Mouse (Mus musculus) A20 (cell line): ENCODE measurements around the gene Slc25a11.

Experiments used
- DNase-seq: peaks from one replicate; pipeline ENCODE4 v3.0.0-alpha.2; 2011; ENCODE audit warnings: low read depth, low spot score

Slc25a11 gene

GRCm38 (mm10) chr11:70668335-70668770 lies 21.1 kb upstream of the Slc25a11 start:
- no peak for DNase-seq

GRCm38 (mm10) chr11:70667271-70668150 lies 20.2 kb upstream of the Slc25a11 start:
- no peak for DNase-seq

- DNase-seq: no peak
Observed at GRCm38 (mm10) chr11:70666687-70667086, 19.4 kb upstream of the Slc25a11 start.

- DNase-seq: peak; percentile 15
Observed at GRCm38 (mm10) chr11:70664741-70665140, 17.5 kb upstream of the Slc25a11 start.

GRCm38 (mm10) chr11:70663957-70664356 lies 16.7 kb upstream of the Slc25a11 start:
- no peak for DNase-seq

- no peak for DNase-seq
Observed at GRCm38 (mm10) chr11:70663101-70663500, 15.8 kb upstream of the Slc25a11 start.

- no peak for DNase-seq
Observed at GRCm38 (mm10) chr11:70660571-70660970, 13.3 kb upstream of the Slc25a11 start.

- DNase-seq: no peak
Observed at GRCm38 (mm10) chr11:70658942-70659341, 11.7 kb upstream of the Slc25a11 start.

- DNase-seq: no peak
Observed at GRCm38 (mm10) chr11:70658521-70658920, 11.2 kb upstream of the Slc25a11 start.

- no peak for DNase-seq
Observed at GRCm38 (mm10) chr11:70657991-70658390, 10.7 kb upstream of the Slc25a11 start.

GRCm38 (mm10) chr11:70657573-70657972 lies 10.3 kb upstream of the Slc25a11 start:
- DNase-seq: peak; percentile 51

- DNase-seq: no peak
Observed at GRCm38 (mm10) chr11:70656964-70657363, 9.7 kb upstream of the Slc25a11 start, which contains the start of gene Eno3. Eno3 (plus strand) TSS chr11:70657202.

- DNase-seq: peak; percentile 75
Observed at GRCm38 (mm10) chr11:70656456-70656927, 9.2 kb upstream of the Slc25a11 start.

GRCm38 (mm10) chr11:70655571-70656455 lies 8.5 kb upstream of the Slc25a11 start:
- DNase-seq: peak; percentile 92

GRCm38 (mm10) chr11:70654923-70655570 lies 7.8 kb upstream of the Slc25a11 start:
- peak; percentile 92 for DNase-seq

GRCm38 (mm10) chr11:70654198-70654922 lies 7.1 kb upstream of the Slc25a11 start, which contains the start of gene Pfn1:
Pfn1 (minus strand) TSS chr11:70654644.
- peak; percentile 94 for DNase-seq

GRCm38 (mm10) chr11:70653345-70654197 lies 6.3 kb upstream of the Slc25a11 start:
- peak; percentile 89 for DNase-seq

GRCm38 (mm10) chr11:70652884-70653344 lies 5.6 kb upstream of the Slc25a11 start:
- DNase-seq: no peak

GRCm38 (mm10) chr11:70652029-70652883 lies 5.0 kb upstream of the Slc25a11 start:
- peak; percentile 84 for DNase-seq
